Mouse (Mus musculus) limb, embryonic 14.5 days (tissue): ENCODE results near the gene Anxa5. TPM values are rescaled to one million over a fixed set of nuclear protein-coding genes. Genes with fewer than 3 reads are reported as not detected.

Experiments
- ATAC-seq: fragments of 200-750 bp; cut with Nextera tagmentation; 2 replicates; pipeline ENCODE4 v1.8.0; 2017; ENCODE audit warnings: low read depth, moderate number of reproducible peaks, moderate TSS enrichment; ENCODE audit not compliant: low FRiP score
- DNase-seq: peaks from one replicate; pipeline ENCODE4 v3.0.0-alpha.2; 2015; ENCODE audit warnings: low spot score
- H3K27ac ChIP-seq: fragments of 300-500 bp; sonication (generic); replicated peaks from 2 replicates; pipeline ENCODE4 v1.5.1; 2014; ENCODE audit warnings: low read depth, mild to moderate bottlenecking, low read length, moderate library complexity, mixed read lengths
- H3K27me3 ChIP-seq: fragments of 300-500 bp; sonication (generic); 2 replicates; pipeline ENCODE4 v1.6.1; 2014; ENCODE audit warnings: low read length, mixed read lengths; ENCODE audit not compliant: control insufficient read depth, insufficient read depth
- H3K36me3 ChIP-seq: fragments of 300-500 bp; sonication (generic); 2 replicates; pipeline ENCODE4 v1.6.1; 2014; ENCODE audit warnings: mild to moderate bottlenecking, low read length, moderate library complexity, mixed read lengths; ENCODE audit not compliant: control insufficient read depth, insufficient read depth
- H3K4me1 ChIP-seq: fragments of 300-500 bp; sonication (generic); 2 replicates; pipeline ENCODE4 v1.6.1; 2014; ENCODE audit warnings: antibody characterized with exemption, low read length, mixed read lengths; ENCODE audit not compliant: control insufficient read depth, insufficient read depth
- H3K4me2 ChIP-seq: fragments of 300-500 bp; sonication (generic); replicated peaks from 2 replicates; pipeline ENCODE4 v1.6.1; 2014; ENCODE audit warnings: low read depth, mild to moderate bottlenecking, low read length, moderate library complexity; ENCODE audit not compliant: severe bottlenecking
- H3K4me3 ChIP-seq: fragments of 300-500 bp; sonication (generic); replicated peaks from 2 replicates; pipeline ENCODE4 v1.5.1; 2014; ENCODE audit warnings: low read length
- H3K9ac ChIP-seq: fragments of 300-500 bp; sonication (generic); 2 replicates; pipeline ENCODE4 v1.6.1; 2014; ENCODE audit warnings: mild to moderate bottlenecking, low read depth, low read length, moderate library complexity; ENCODE audit not compliant: severe bottlenecking
- H3K9me3 ChIP-seq: fragments of 300-500 bp; sonication (generic); 2 replicates; pipeline ENCODE4 v1.6.1; 2016; ENCODE audit warnings: low read length; ENCODE audit not compliant: control insufficient read depth
- POLR2A ChIP-seq: fragments of 200-500 bp; IDR thresholded peaks from 2 replicates; pipeline ENCODE4 v1.8.0; 2012; ENCODE audit warnings: inconsistent platforms, mild to moderate bottlenecking, moderate library complexity, borderline replicate concordance; ENCODE audit not compliant: insufficient read depth, insufficient read length; ENCODE audit errors: extremely low read depth
- WGBS: fragments of 180-500 bp; shearing (Covaris S2); extraction: QIAGEN DNeasy Blood & Tissue Kit; methylation state at CpG from one replicate; pipeline ENCODE4 v1.1.7; 2014; 5-methylcytosine and 5-hydroxymethylcytosine counted together
- polyA plus RNA-seq, 2 experiments: library from polyadenylated mRNA; depleted of rRNA in 1 of 2; stranded (reverse) in 1 of 2; unstranded in 1 of 2; fragments of >200 nt; fragmentation: Nextera tagmentation in 1 of 2; extraction: Ambion mirVana in 1 of 2; gene quantifications; 2 replicates each; pipeline versions ENCODE4 v1.2.1 to v1.2.3; 2012 to 2014

Anxa5 gene
- polyA plus RNA-seq, 2 experiments: 348 to 449 TPM

GRCm38 (mm10) chr3:36440280-36440679, 35.4 kb downstream of the Anxa5 start:
- Histone ChIP-seq H3K9me3 (no peaks in the 10 kb centered on the region), H3K27me3 (no peaks in the 10 kb centered on the region), H3K4me3 (no peak overlapping the region), H3K36me3 (no peaks in the 10 kb centered on the region; the same call in 1 of the 2 replicates), H3K27ac (no peak overlapping the region), H3K4me2 (no peak overlapping the region), H3K4me1 (peaks cover 9% of the 10 kb centered on the region; the same call in 1 of the 2 replicates), H3K9ac (no peak overlapping the region)
- TF ChIP-seq POLR2A: no peak
- ATAC-seq (no peak), DNase-seq (no peak)
- 80% methylated on average over 4 of the region's 4 CpGs for WGBS

- no peaks in the 10 kb centered on the region for H3K4me1 ChIP-seq
- no peak overlapping the region for H3K9ac ChIP-seq
- no peak overlapping the region for H3K27ac ChIP-seq
- ATAC-seq: no peak
- no peak overlapping the region for H3K4me2 ChIP-seq
- H3K9me3 ChIP-seq: no peaks in the 10 kb centered on the region
- H3K36me3 ChIP-seq: no peaks in the 10 kb centered on the region
- H3K27me3 ChIP-seq: no peaks in the 10 kb centered on the region
- TF ChIP-seq POLR2A: no peak
- WGBS: 83% methylated on average over 1 of the region's 1 CpGs
- no peak for DNase-seq
- no peak overlapping the region for H3K4me3 ChIP-seq
Observed at GRCm38 (mm10) chr3:36430360-36430759, 45.3 kb downstream of the Anxa5 start.

- DNase-seq: no peak
- Histone ChIP-seq H3K36me3 (no peaks in the 10 kb centered on the region), H3K9me3 (no peaks in the 10 kb centered on the region), H3K27me3 (no peaks in the 10 kb centered on the region), H3K4me2 (no peak overlapping the region), H3K4me1 (no peaks in the 10 kb centered on the region), H3K4me3 (no peak overlapping the region), H3K27ac (no peak overlapping the region), H3K9ac (no peak overlapping the region)
- WGBS: 93% methylated on average over 8 of the region's 8 CpGs
- ATAC-seq: no peak
- no peak for TF ChIP-seq POLR2A
Observed at GRCm38 (mm10) chr3:36427386-36427785, 48.3 kb downstream of the Anxa5 start.

GRCm38 (mm10) chr3:36409456-36409855, 66.2 kb downstream of the Anxa5 start:
- TF ChIP-seq POLR2A: no peak
- Histone ChIP-seq H3K4me3 (no peak overlapping the region), H3K36me3 (no peaks in the 10 kb centered on the region), H3K4me1 (no peaks in the 10 kb centered on the region), H3K9ac (no peak overlapping the region), H3K27me3 (no peaks in the 10 kb centered on the region), H3K27ac (no peak overlapping the region), H3K9me3 (no peaks in the 10 kb centered on the region), H3K4me2 (no peak overlapping the region)
- WGBS: 74% methylated on average over 2 of the region's 2 CpGs
- no peak for ATAC-seq
- no peak for DNase-seq

GRCm38 (mm10) chr3:36406967-36407366, 68.7 kb downstream of the Anxa5 start:
- no peaks in the 10 kb centered on the region for H3K4me1 ChIP-seq
- no peak overlapping the region for H3K9ac ChIP-seq
- TF ChIP-seq POLR2A: no peak
- H3K4me3 ChIP-seq: no peak overlapping the region
- H3K36me3 ChIP-seq: no peaks in the 10 kb centered on the region
- H3K4me2 ChIP-seq: no peak overlapping the region
- H3K9me3 ChIP-seq: no peaks in the 10 kb centered on the region
- H3K27me3 ChIP-seq: no peaks in the 10 kb centered on the region
- DNase-seq: no peak
- H3K27ac ChIP-seq: no peak overlapping the region
- ATAC-seq: no peak
- WGBS: 88% methylated on average over 5 of the region's 5 CpGs

- WGBS: 87% methylated on average over 2 of the region's 2 CpGs
- Histone ChIP-seq H3K9ac (no peak overlapping the region), H3K4me3 (no peak overlapping the region), H3K27ac (no peak overlapping the region), H3K4me2 (no peak overlapping the region), H3K4me1 (no peaks in the 10 kb centered on the region), H3K27me3 (no peaks in the 10 kb centered on the region), H3K9me3 (no peaks in the 10 kb centered on the region), H3K36me3 (no peaks in the 10 kb centered on the region)
- no peak for TF ChIP-seq POLR2A
- DNase-seq (peak; percentile 34), ATAC-seq (no peak)
Observed at GRCm38 (mm10) chr3:36406340-36406739, 69.4 kb downstream of the Anxa5 start.
